Mouse (Mus musculus) spleen, adult 2 months (tissue): ENCODE measurements around the gene Oprd1. TPM values are rescaled to one million over a fixed set of nuclear protein-coding genes. Genes with fewer than 3 reads are reported as not detected.

Source experiments
- DNase-seq, 2 experiments: peaks; one replicate each; pipeline versions ENCODE4 v3.0.0 to v3.0.0-alpha.2; 2012 to 2021; ENCODE audit warnings: low spot score in 2 of 2, low read depth in 1 of 2
- H3K27ac ChIP-seq: fragments of 200-500 bp; 2 replicates; pipeline ENCODE4 v1.5.1; 2012; ENCODE audit warnings: low read length, inconsistent platforms; ENCODE audit not compliant: insufficient read depth
- H3K27me3 ChIP-seq: fragments of 200-500 bp; 2 replicates; pipeline ENCODE4 v1.6.1; 2012; ENCODE audit warnings: mild to moderate bottlenecking, moderate library complexity, low read length, inconsistent platforms; ENCODE audit not compliant: control insufficient read depth, insufficient read depth
- H3K36me3 ChIP-seq: fragments of 200-500 bp; 2 replicates; pipeline ENCODE4 v1.6.1; 2012; ENCODE audit warnings: mild to moderate bottlenecking, low read length, inconsistent platforms; ENCODE audit not compliant: control insufficient read depth, insufficient read depth
- H3K4me1 ChIP-seq: fragments of 200-500 bp; 2 replicates; pipeline ENCODE4 v1.6.1; 2011; ENCODE audit warnings: inconsistent platforms; ENCODE audit not compliant: control insufficient read depth, insufficient read depth, insufficient read length
- H3K4me3 ChIP-seq: fragments of 200-500 bp; 2 replicates; pipeline ENCODE4 v1.5.1; 2011; ENCODE audit warnings: mild to moderate bottlenecking, inconsistent platforms; ENCODE audit not compliant: insufficient read depth, insufficient read length; ENCODE audit errors: extremely low read depth
- CTCF ChIP-seq: fragments of 200-500 bp; IDR thresholded peaks from 2 replicates; pipeline ENCODE4 v1.5.1; 2011; ENCODE audit warnings: mild to moderate bottlenecking, inconsistent platforms; ENCODE audit not compliant: insufficient read depth, insufficient read length, insufficient replicate concordance; ENCODE audit errors: extremely low read depth
- POLR2A ChIP-seq: fragments of 200-500 bp; IDR thresholded peaks from 2 replicates; pipeline ENCODE4 v1.6.1; 2011; ENCODE audit warnings: low read depth, low read length, inconsistent platforms
- whole genome bisulfite sequencing: fragments of 180-500 bp; shearing (Covaris S2); methylation state at CpG from one replicate; pipeline ENCODE4 v1.1.7; 2018; 5-methylcytosine and 5-hydroxymethylcytosine counted together
- polyA plus RNA-seq: library from polyadenylated mRNA; depleted of rRNA; stranded (reverse); fragments of >200 nt; gene quantifications from 2 replicates; pipeline ENCODE4 v1.2.3, GENCODE M21; 2012

Gene Oprd1
- polyA plus RNA-seq, 1 experiment = 0.53 TPM

DNA sequence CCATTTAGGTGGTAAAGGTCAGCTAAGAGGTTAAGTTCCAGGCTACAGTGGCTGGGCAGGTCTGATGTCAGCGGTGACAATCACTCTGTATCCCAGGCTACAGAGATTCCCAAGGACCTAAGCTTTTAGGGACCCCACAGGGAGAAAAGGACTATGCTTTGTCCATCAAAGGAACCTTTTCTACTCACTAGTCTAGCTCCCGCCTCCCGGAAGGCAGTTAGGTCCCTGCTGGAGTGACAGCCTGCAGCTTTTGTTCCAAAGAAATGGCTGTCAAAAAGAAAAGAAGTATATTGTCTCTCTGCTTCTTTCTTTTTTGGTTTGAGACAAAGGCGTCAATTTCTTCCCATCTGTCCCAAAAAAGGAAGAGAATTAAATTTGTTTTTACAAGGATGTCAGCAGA lies 33.1 kb downstream of the Oprd1 start:
- H3K27ac ChIP-seq = no peak overlapping the region
- TF ChIP-seq POLR2A (no peak), CTCF (no peak)
- DNase-seq = no peak
- H3K4me3 ChIP-seq = no peak overlapping the region
- H3K36me3 ChIP-seq = no peaks in the 10 kb centered on the region
- peaks cover 3% of the 10 kb centered on the region; the same call in 1 of the 2 replicates for H3K4me1 ChIP-seq
- WGBS = 84% methylated on average over 4 of the region's 4 CpGs
- H3K27me3 ChIP-seq = no peaks in the 10 kb centered on the region; the same call in 1 of the 2 replicates

DNA sequence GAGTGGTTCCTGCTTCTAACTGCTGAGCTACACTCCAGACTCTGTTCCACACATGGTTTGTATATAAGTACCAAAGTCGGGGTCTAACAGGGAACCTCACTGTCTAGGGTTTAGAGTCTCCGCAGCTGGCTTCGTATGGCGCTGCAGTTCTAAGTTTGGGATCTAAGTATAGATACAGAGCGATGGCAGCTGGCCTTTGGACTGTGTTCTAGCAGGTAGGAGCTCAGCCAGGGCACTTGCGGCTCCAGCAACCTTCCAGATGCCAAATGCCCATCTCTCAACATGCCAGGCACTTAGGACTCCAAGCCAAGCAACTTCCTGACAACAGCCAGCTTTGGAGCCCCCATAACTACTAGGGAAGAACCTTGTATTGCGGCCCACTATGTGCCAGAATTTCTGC lies 36.1 kb downstream of the Oprd1 start:
- TF ChIP-seq POLR2A (no peak), CTCF (no peak)
- DNase-seq = no peak
- Histone ChIP-seq H3K27ac (no peak overlapping the region), H3K4me1 (no peaks in the 10 kb centered on the region), H3K36me3 (no peaks in the 10 kb centered on the region), H3K27me3 (no peaks in the 10 kb centered on the region; the same call in 1 of the 2 replicates), H3K4me3 (no peak overlapping the region)
- WGBS = 88% methylated on average over 7 of the region's 7 CpGs

DNA sequence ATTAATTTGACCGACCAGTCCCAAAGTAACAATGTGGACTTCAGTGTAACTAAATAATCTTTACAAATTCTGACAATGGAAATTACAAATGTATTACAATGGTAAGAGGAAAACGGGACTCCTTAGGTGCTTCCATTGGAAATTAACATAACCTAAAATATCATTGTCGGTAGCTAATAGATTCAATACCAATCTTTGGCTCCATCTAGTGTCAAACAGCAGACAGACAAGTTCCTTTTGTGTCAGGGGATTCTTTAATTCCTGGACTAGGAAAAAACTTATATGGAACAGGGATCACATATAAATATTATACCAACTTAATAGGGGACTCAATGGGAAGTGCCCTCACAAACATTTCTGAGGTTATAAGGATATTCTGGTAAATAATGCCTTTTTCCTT lies 43.1 kb downstream of the Oprd1 start:
- H3K4me3 ChIP-seq = no peak overlapping the region
- whole genome bisulfite sequencing = 43% methylated on average over 3 of the region's 3 CpGs
- H3K36me3 ChIP-seq = no peaks in the 10 kb centered on the region
- no peak for DNase-seq
- no peaks in the 10 kb centered on the region for H3K4me1 ChIP-seq
- TF ChIP-seq POLR2A (no peak), CTCF (no peak)
- no peaks in the 10 kb centered on the region for H3K27me3 ChIP-seq
- H3K27ac ChIP-seq = no peak overlapping the region

DNA sequence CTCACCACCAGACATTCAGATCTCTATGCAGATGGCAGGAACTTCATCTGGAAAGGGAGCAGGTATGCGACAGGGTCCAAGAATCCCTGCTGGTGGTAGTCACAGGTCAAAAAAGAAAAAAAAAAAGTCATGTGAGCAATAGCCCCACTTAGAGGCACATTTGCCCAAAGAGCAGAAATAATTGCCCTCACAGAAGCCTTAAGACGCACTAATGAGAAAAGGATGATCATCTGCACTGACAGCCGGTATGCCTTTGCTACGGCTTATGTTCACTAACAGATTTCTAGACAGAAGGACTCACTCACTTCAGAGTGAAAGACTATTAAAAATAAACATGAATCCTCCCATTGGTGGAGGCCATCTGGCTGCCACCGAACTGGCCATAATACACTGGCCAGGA lies 44.7 kb downstream of the Oprd1 start:
- no peak for DNase-seq
- Histone ChIP-seq H3K4me3 (no peak overlapping the region), H3K36me3 (no peaks in the 10 kb centered on the region), H3K4me1 (no peaks in the 10 kb centered on the region), H3K27ac (no peak overlapping the region), H3K27me3 (no peaks in the 10 kb centered on the region)
- no peak for TF ChIP-seq POLR2A
- TF ChIP-seq CTCF = no peak
- WGBS = 88% methylated on average over 5 of the region's 5 CpGs

- Histone ChIP-seq H3K4me3 (no peak overlapping the region), H3K36me3 (no peaks in the 10 kb centered on the region), H3K27ac (no peak overlapping the region), H3K4me1 (no peaks in the 10 kb centered on the region), H3K27me3 (no peaks in the 10 kb centered on the region)
- TF ChIP-seq CTCF = no peak
- TF ChIP-seq POLR2A = no peak
- WGBS = 89% methylated on average over 7 of the region's 7 CpGs
- no peak for DNase-seq
These were observed 49.2 kb downstream of the Oprd1 start for GRCm38 (mm10) chr4:132095043-132095442.

DNA sequence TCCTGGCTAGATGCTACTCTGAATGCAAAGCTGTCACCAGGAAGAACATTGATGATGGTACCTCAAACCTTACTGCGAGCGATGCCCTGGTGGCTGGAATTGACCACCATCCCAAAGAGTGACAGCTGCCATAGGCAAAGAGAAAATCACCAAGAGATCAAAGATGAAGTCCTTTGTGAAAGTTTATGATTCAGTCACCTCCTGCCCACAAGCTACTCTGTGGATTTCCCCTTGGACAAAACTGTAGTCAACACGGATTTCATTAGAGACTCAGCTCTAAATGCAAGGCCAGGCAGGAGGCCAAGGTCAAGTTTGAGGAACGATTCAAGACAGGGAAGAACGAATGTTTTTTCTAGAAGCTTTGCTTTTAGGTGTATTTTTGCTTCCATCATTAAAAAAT lies 50.4 kb downstream of the Oprd1 start:
- Histone ChIP-seq H3K27me3 (no peaks in the 10 kb centered on the region), H3K36me3 (no peaks in the 10 kb centered on the region), H3K27ac (no peak overlapping the region), H3K4me3 (no peak overlapping the region), H3K4me1 (no peaks in the 10 kb centered on the region)
- 76% methylated on average over 5 of the region's 5 CpGs for WGBS
- no peak for TF ChIP-seq POLR2A
- no peak for TF ChIP-seq CTCF
- no peak for DNase-seq

- H3K4me1 ChIP-seq = no peaks in the 10 kb centered on the region
- WGBS = 86% methylated on average over 6 of the region's 6 CpGs
- no peak for TF ChIP-seq CTCF
- TF ChIP-seq POLR2A = no peak
These were observed 51.1 kb downstream of the Oprd1 start for GRCm38 (mm10) chr4:132093136-132093535.

More at GRCm38 (mm10) chr4:132093136-132093535, 51.1 kb downstream of the Oprd1 start:
- H3K36me3 ChIP-seq = no peaks in the 10 kb centered on the region
- DNase-seq = no peak
- H3K27me3 ChIP-seq = no peaks in the 10 kb centered on the region
- H3K27ac ChIP-seq = no peak overlapping the region
- H3K4me3 ChIP-seq = no peak overlapping the region
